Mouse (Mus musculus) gastrocnemius, adult 8-10 months (tissue): Measurements from ENCODE around the gene Sh2b1. TPM values are rescaled to one million over a fixed set of nuclear protein-coding genes. Genes with fewer than 3 reads are reported as not detected.

Experiments used
- DNase-seq, 2 experiments: peaks; one replicate each; pipeline ENCODE4 v3.0.0; 2022; ENCODE audit warnings: low spot score in 2 of 2
- total RNA-seq, 4 experiments: library from RNA; stranded (reverse); gene quantifications; 2 replicates each; pipeline ENCODE4 v1.2.4; 2022

Sh2b1 gene
- total RNA-seq, 4 experiments from 2014 or later: 45.9 to 57.4 (median 49.0) TPM

DNA sequence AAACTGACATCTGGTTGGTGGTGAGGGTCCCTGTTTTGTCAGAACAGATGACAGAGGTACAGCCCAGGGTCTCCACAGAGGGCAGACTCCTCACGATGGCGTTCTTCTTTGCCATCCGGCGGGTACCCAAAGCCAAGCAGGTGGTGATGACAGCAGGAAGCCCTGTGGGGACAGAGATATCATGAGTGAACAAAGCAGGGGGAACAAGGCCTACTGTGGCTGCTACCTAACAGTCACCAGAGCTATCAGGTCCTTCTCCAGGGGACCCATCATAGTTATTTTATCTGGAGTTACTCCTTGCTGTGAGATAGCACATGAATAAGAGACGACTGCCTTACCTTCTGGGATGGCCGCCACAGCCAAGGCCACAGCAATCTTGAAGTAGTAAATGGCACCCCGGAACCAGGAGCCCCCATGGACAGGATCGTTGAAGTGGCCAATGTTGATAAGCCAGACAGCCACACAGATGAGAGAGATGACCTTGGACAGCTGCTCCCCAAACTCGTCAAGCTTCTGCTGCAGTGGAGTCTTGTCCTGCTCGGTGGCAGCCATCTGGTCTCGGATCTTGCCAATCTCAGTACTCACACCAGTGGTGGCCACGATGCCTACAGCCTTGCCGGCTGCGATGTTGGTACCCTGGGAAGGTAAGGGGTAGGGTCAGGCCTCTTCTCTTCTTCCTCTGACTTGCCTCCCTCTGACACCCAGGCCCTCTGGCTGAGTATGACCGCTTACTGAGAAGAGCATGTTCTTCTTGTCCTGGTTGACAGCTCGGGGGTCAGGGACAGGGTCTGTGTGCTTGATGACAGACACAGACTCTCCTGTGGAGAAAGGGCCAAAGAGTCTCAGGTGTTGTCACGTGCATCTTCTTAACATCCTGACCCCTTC lies 18.6 kb downstream of the Sh2b1 start:
- DNase-seq: no peak

DNA sequence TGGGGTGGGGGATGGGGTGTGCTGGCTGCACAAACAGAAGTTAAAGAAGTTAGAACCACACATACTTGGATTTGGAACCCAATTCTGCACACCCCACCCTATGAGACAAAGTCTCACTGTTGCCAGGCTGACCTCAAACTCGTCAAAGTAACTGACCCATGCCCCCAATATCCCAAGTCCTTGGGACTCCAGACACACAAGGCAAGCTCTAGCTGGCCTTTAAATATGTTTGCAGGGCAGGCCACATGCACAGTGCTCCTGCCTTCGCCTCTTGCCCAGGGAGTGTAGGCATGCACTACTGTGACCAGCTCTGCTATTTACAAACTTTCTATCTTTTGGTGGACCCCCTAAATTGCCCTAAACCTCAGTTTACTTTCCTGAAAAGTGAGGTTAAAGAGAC lies 20.0 kb downstream of the Sh2b1 start:
- DNase-seq: no peak

DNA sequence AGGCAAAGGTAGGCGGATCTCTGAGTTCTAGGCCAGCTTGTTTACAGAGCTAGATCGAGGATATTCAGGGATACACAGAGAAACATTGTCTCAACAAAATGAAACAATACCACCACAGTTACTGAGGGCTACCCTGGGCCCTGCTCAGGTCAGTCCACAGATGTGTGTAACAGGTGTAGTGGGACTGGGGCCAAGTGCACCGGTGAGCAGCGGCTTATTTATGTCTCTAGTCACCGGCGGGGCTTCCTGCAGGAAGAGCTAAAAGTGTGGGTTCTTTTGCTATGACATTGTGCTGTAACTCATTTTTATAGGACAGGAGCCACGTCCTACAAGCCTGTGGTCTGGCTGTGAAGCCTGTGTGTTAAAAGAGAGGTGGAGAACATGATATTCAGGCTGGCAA lies 21.4 kb downstream of the Sh2b1 start:
- peak in 1 of 2 experiments; percentile 56 for DNase-seq

DNA sequence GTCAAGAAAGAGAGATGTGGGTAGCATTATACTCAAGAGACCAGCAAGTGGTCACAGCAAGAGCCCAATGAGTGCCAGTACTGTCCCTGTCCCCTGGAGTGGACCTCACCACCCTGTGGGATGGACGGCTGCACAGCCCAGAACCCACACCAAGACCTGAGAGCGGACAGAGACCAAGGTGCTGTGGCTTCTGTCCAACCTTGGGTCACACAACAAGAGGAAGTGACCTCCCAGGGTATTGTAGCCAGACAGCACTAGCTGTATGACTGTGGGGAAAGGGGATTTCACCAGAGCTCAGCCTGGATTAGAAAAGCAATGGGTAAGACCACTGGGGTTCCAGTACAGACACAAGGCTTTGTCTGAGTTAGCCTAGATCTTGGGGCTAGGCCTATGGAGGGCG lies 23.0 kb downstream of the Sh2b1 start:
- no peak for DNase-seq

DNA sequence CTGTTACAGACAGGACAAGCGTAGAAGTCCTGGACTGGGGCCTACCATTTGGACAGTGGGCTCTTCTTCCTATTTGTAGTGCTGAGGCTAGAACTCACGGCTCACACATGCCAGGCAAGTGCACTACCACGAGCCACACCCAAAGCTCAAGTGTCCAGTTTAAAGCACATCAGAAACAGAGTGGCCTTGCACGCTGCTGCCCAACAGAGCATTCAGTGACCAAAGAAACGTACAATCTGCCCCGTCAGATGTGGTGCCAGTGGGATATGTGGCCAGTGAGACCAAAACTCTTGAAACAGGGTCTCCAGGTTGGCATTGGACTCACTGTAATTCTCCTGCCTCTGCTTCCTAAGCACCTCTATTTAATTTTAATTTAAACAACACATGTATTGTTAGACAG lies 24.6 kb downstream of the Sh2b1 start:
- no peak for DNase-seq

DNA sequence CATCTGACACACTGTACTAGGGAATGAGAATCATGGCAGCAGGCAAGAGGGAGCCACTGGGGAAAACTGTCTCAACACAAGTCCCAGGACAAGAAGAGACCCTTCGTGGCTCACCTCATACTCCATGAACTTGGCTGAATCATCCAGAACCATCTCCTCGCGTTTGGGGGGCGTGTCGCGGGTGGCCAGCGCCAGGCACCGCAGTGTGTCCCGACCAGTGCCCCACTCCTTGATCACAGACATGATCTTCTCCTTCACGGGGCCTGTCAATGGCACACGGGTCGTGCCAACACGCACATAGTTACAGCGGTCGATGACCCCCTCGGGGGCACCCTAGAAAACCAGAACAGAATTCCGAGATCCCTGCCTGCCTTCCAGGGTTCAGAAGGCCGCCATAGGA lies 25.2 kb downstream of the Sh2b1 start:
- no peak for DNase-seq

DNA sequence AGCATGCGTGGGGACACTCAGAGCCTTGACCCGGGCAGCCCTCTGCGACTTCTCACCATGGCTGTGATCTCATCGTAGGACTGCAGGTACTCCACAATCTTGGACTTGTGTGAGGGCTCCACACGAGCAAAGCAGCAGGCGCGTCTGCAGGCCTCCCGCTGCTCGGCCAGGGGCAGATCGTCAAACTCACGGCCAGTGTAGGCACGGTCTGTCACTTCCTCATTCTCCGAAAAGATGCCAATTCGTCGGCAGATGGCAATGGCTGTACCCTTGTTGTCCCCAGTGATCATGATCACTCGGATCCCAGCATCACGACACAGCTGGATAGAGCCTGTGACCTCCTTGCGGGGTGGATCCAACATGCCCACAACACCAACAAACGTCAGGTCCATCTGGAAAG lies 26.7 kb downstream of the Sh2b1 start:
- DNase-seq: no peak

DNA sequence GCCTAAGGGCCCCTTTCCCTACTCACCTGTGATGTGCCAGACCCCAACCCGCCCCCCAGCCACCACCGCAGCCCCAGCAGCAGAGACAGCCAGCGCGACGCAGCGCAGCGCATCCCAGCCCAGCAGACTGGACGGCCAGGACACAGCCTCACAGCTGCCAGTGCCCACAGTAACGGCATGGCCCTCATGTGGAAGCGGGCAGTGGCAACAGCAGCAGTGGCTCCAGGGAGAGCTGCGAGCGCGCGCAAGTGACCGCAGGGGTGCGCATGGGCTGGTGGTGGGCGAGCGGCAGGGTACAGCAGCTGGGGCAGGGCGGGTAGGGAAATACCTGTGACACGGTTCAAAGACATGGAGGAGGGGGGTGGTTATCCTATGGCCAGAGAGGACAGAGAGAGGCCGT lies 29.0 kb downstream of the Sh2b1 start:
- no peak for DNase-seq

DNA sequence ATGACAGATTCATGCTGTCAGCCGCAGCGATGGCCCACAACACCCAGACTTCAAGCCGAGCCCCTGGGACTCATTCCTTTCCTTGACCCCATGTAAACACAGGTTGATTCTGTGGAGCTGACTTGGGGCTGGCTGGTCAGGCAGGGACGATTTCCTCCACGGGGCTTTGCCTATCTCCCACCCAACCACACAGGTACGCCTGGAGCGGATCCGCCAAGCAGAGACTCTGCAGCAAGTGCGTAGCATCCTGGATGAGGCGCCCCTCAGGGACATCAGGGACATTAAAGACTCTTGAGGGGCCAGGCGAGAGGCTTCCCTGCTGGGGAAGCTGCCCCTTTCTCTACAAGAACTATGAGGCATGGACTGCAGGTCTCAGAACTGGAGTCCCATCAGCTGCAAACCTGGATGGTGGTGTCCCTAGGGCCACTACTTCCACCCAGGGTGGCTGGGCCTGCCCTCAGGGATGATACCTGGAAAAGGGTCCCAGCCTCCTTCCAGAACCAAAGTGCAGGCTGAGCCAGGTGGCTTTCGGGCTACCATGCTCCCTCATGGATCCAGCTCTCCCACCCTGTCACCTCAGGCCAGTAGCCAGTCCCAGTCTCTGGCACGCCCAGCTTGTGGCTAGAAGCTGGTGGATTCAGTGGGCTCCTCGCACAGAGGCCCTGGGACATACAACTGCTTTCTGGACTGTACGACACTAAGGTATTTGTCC lies 30.0 kb downstream of the Sh2b1 start:
- DNase-seq: peak in 1 of 2 experiments; percentile 30

DNA sequence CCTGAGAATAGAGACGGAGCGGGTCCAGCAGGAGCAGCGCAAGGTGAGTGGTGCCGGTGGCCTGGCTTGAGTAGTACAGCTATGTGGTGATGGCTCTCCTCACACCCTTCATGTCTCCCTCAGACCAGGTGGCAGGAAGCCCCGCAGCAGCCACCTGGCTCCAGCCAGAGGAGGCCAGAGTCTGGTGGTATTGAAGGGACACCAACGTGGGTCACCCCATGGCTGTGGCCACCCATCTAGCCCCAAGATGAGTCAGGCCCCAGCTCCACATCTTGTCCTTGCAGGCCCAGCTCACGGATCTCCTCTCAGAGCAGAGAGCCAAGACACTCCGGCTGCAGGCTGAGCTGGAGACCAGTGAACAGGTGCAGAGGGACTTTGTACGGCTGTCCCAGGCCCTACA lies 30.7 kb downstream of the Sh2b1 start:
- peak in 1 of 2 experiments; percentile 64 for DNase-seq

DNA sequence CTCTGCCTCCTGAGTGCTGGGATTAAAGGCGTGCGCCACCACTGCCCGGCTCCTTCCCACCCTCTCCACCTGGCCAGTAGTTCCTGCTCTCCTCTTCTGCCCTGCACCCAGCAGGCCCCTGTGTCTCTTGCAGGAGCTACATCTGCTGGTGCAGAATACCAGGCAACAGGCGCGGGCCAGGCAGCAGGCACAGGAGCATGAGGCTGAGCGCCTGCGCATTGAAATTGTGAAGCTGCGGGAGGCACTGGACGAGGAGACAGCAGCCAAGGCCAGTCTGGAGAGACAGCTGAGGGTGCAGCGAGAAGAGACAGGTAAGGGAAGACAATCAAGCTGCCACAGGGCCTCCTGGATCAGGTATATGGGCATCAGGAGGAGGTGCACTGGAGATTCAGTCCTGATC lies 31.2 kb downstream of the Sh2b1 start:
- DNase-seq: peak in 1 of 2 experiments; percentile 35

DNA sequence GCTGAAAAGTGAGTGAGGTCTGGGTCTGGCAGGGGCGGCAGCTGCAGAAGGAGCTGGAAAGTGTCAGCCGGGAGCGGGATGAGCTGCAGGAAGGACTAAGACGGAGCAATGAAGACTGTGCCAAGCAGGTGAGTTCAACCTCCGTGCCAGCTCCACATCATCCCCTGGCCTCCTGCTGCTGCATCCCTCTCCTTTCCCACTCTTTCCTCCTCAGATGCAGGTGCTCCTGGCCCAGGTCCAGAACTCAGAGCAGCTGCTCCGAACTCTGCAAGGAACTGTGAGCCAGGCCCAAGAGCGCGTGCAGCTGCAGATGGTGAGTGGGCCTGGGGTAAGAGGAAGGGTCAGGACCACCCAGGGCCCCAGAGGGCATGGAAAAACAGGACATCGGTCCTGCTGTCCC lies 35.1 kb downstream of the Sh2b1 start:
- no peak for DNase-seq

DNA sequence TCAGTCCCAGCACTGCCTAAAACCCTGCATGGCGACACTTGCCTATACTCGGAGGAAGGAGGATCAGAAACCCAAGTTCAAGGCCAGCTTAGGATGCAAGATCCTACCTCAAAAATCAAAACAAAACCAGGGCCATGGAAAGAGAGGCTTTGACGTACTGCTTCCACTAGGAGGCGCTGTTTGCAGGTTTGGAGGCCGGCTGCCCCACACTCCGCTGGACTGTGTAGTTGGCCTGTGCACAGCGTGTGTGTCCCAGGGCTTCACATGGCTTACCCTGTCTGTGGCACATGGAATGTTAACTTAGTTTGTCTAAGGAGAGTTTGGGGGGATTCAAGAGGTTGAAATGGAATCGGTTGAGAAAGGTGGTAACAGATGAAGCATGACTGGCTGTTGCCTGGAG lies 38.4 kb downstream of the Sh2b1 start:
- no peak for DNase-seq

DNA sequence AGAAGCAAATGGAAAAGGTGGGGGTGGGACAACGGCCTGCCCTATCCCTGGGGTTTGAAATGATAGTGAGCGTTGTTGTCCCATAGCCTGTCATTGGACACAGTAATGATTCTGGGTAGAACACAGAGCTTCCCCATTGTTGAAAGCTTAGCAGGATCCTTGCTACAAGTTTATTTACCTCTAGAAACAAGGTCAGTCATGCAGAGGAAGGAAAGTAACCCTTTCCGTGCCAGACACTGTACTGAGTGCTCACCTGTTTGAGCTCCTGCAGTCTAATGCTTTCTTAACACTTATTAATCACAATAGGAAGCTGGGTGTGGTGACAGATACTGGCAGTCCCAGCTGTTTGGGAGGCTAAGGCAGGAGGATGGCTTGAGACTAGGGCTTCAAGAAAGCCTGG lies 39.4 kb downstream of the Sh2b1 start:
- no peak for DNase-seq

DNA sequence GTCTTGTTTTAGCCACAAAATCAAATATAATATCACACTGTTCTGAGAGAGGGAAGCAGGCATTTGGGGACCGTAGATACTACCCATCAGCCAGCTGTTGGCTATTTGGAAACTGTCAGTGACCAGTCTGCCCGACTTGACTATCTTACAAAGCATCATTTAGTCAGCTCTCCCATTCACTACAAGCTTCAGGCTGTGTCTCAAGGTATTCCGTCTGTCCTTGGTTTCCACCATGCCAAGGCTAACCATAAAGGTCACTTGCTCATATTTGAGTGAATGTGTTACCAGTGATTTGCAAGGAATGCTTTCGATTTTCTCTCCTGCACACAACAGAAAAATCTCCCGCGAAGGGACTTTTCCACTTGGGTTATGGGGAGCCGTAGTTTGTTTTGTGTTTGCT lies 40.5 kb downstream of the Sh2b1 start:
- no peak for DNase-seq

DNA sequence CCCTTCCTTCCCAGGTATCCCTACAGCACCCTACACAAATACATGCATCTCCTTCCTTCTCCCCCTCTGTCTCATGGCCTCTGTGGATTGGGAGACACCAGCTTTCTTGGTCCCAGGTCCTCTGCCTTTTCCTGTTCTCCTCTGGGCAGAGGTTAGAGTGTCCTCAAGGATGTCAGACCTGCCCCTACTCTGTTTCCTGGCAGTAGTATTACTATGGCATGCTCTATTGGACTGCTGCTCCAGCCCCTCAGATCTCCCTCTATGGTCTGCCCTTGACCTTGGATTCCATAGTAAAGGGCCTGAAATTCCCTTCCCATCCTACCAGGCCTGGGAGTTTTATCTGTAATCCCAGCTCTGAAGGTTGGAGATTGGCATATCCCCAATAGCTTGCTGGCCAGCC lies 45.1 kb downstream of the Sh2b1 start:
- no peak for DNase-seq

DNA sequence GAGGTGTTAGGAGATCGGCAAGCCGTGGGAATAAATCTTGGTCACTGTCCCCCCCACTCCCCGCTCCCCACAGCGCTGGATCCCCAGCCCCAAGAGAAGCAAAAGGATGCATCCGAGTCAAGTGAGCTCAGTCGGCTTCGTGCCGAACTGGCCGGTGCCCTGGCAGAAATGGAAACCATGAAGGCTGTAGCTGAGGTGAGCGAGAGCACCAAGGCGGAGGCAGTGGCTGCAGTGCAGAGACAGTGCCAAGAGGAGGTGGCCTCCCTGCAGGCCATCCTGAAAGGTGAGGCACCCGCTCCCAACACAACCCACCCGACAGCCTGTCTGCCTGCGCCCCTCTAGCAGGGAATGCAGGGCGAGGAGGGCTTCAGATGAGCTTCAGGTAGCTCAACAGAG lies 45.7 kb downstream of the Sh2b1 start:
- no peak for DNase-seq

DNA sequence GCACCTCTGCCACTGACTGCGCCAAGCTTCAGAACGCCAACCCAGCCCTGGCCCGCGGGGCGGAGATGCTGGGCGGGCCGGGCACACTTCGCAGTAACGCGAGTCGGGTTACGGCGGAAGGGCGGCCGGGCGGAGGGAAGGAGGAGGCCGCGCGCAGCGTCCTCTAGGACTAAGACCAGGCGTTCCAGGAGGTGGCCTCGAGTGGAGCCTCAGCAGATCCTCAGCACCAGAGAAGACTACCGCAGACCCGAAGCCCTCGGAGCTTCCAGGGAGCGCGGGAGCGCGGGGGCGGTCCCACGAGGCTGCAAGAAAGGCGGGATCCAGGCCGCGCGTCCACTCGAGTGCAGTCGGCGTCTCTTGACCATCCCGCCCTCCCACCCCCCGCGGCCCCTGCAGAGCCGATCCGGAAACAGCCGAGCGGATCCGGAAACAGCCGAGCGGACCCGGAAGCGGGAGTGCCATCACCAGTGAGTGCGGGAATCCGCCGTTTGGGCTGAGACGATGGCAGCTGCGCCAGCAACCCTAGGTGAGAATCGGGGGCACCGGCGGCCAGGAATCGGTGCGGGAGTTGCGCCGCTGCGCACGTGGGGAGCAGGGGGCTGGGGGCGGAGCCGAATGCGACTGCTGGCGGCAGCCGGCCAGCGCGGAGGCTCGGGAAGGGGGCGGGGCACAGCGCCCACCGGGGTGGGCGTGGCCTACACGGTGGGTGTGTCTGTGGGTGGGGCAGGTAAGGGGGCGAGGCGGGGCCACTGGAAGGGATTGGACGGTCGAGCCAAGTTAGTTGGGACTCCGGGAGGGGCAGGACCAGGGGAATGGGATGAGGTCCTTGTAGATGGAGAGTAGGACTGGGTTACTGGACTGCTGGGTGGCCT lies 46.4 kb downstream of the Sh2b1 start, which contains the start of gene Rabep2:
Rabep2 (plus strand) TSS at position 129 of the 872 bp plus-strand sequence.
- peak; percentile 91 to 93 for DNase-seq

DNA sequence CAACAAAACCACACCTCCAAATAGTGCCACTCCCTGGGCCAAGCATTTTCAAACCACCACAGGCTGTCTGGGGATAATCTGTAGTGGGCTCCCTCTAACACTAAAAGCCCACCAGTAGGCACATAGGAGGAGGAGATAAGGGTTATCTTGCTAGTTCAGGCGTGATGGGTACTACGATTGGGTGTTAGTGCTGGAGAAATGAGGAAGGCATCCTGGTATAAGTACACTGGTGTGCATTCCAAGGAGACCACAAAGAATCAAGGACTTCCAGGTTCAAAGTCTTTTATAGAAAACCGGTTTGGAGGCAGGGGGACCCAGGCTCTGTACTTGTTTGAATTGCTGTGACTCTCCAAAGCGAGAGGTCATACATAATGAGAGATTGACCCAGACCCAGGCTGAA lies 47.1 kb downstream of the Sh2b1 start:
- no peak for DNase-seq

DNA sequence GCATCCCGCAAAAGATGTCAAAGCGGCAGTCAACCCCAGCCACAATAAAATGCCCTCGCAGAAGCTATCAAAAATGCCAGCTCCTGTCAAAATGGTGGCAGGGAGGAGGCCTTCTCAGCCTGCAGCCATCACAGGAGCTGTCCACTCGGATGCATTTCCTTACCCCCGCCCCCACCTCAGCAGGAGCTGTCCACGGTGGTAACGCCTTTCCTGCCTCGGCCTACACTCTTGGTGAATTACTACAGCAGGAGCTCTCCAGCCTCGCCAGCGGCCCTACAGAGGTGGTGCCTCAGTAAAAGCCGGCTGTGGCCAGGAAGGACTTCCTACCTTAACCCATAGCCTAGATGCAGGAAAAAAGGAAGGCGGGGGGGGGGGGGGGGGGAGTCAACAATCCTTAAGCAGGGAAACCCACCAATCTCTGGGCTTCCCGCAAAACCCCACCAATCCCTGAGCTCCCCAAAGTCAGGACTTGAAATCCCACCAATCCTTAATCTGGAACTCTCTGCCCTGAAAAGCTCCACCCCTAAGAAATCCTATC lies 47.8 kb downstream of the Sh2b1 start:
- DNase-seq: no peak

DNA sequence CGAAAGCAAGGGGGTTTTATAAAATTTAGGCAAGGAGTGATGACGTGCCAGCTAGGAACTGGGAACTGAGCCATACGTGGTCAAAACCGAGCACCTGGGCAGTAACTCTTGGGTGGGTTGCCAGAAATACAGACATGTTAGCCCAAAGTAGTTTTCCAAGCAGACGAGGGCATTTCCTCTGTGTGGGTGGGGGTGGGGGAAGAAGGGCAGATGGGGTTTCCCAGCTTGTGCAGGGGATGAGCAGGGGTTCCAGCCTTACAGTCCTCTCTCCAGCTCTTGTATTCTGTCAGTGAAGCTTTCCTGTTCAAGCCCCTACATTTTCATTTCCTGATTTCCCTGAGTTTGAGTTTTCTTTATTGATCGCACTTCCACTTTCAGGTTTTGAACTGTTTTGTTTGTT lies 51.1 kb downstream of the Sh2b1 start:
- DNase-seq: no peak

DNA sequence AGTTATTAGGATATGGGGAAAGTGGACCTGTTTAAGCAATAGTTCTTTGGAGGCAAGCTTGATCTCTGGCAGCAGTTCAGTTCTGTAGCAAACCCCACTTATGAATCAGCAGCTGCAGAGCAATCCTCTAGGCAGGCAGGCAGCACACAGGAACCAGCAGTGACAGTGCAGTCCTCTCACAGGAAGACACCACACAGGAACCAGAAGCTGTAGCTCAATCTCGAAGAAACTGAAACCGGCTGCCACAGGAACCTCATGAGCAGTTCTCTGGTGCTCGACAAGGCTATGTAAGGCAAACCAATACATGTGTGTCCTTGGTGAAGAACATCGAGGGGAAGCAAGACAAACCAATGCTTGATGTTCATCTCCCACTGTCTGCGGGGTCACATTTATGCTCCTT lies 53.5 kb downstream of the Sh2b1 start:
- no peak for DNase-seq
